Comparison of ENCODE assay signal across 8 mouse cellular contexts in the genomic region with DNA sequence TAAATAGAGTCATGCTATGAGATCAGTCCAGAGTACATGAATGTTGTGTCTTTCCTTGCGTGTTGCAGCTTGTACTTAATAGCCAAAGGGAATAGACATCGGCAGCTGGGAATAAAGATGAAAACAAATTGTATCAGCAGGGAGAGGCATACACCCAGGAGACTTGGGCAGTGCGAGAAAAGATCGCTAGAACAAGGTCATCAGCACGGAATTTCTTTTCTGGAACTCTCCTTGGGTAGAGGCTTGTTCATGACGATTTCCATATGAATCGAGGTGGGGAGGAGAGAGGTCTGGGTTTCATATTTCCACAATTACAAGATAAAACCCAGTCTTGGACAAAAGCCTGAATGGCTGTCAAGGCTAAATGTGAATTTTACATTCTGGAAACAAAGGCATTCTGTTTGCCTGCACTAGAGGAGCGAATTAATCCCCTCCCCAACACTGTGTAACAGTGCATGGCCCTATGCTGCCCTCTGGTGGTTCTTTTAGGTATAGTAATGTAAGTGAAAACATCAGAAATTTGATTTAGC.
DNase-seq lines count a peak whose midpoint lies in the region; ATAC-seq and TF ChIP-seq lines count a peak whose summit lies in the region.

No protein-coding gene starts in this region.

- no peak overlapping the region for H3K27ac ChIP-seq in limb, embryonic 12.5 days

- no peaks in the 10 kb centered on the region for H3K36me3 ChIP-seq in G1E (replicated peaks)
- no peaks in the 10 kb centered on the region for H3K36me3 ChIP-seq in limb, embryonic 12.5 days

- 40% methylated on average over 8 of the region's 8 CpGs for WGBS in limb, embryonic 12.5 days

- no peaks in the 10 kb centered on the region for H3K9me3 ChIP-seq in G1E (replicated peaks)
- no peaks in the 10 kb centered on the region for H3K9me3 ChIP-seq in limb, embryonic 12.5 days

- no peak; the same call in 1 of the 2 replicates for ATAC-seq in G1E (ENCODE audit: extremely low read depth, insufficient number of reproducible peaks, low FRiP score, poor library complexity, severe bottlenecking)
- peak; percentile 48 for ATAC-seq in inflammation-experienced regulatory T-cells, adult 6 months
- ATAC-seq in limb, embryonic 12.5 days (ENCODE audit: insufficient number of reproducible peaks, insufficient read depth, low FRiP score, low TSS enrichment, low read depth) = peak; percentile 88

- no peak overlapping the region for H3K9ac ChIP-seq in limb, embryonic 12.5 days (replicated peaks)

- TF ChIP-seq CTCF in G1E (IDR thresholded peaks at IDR 0.05; ENCODE audit: low read depth, low read length) = 0 out of 2 replicates have a peak, but pooled peaks have one; percentile 12

- H3K4me3 ChIP-seq in G1E (ENCODE audit: low read depth, low read length) = no peak overlapping the region
- H3K4me3 ChIP-seq in limb, embryonic 12.5 days (replicated peaks) = no peak overlapping the region

- DNase-seq in A20 (ENCODE audit: low read depth, low spot score) (peak; percentile 58), G1E (ENCODE audit: low spot score) (no peak)
- DNase-seq in cerebellum, adult 8-10 months = peak; percentile 70
- peak; percentile 79 for DNase-seq in forelimb bud, embryonic 11.5 days (ENCODE audit: low read depth, low spot score)
- DNase-seq in naive thymus-derived CD4-positive, alpha-beta T cell, adult 2 months (ENCODE audit: low read depth) = peak; percentile 42
- DNase-seq in spleen, adult 12 weeks (ENCODE audit: low spot score) = no peak

- H3K4me2 ChIP-seq in limb, embryonic 12.5 days = peak overlapping the region; percentile 37

- H3K27me3 ChIP-seq in G1E (ENCODE audit: insufficient read depth, low read length) = no peaks in the 10 kb centered on the region
- no peaks in the 10 kb centered on the region for H3K27me3 ChIP-seq in limb, embryonic 12.5 days

- H3K4me1 ChIP-seq in G1E (ENCODE audit: insufficient read depth, low read depth, low read length) = no peaks in the 10 kb centered on the region
- peaks cover 4% of the 10 kb centered on the region; the same call in 1 of the 2 replicates for H3K4me1 ChIP-seq in limb, embryonic 12.5 days (replicated peaks)

Comparison
In these comparisons a context has a peak if more than half of its experiments do, and no peak if none do; other contexts are left out.
1. DNase-seq: peak in A20 (single experiment), cerebellum, adult 8-10 months (single experiment), forelimb bud, embryonic 11.5 days (single experiment) and naive thymus-derived CD4-positive, alpha-beta T cell, adult 2 months (single experiment); none in G1E (single experiment) and spleen, adult 12 weeks (single experiment).